Mouse (Mus musculus) lung, postnatal 0 days (tissue): Measurements from ENCODE around the gene Kdelr1.

Experiments used
- CTCF ChIP-seq: IDR thresholded peaks from 2 replicates; pipeline ENCODE4 v1.5.1; 2016; ENCODE audit warnings: antibody characterized with exemption, mild to moderate bottlenecking
- EP300 ChIP-seq: IDR thresholded peaks from 2 replicates; pipeline ENCODE4 v1.6.1; 2016; ENCODE audit warnings: antibody characterized with exemption, mild to moderate bottlenecking, control low read depth

DNA sequence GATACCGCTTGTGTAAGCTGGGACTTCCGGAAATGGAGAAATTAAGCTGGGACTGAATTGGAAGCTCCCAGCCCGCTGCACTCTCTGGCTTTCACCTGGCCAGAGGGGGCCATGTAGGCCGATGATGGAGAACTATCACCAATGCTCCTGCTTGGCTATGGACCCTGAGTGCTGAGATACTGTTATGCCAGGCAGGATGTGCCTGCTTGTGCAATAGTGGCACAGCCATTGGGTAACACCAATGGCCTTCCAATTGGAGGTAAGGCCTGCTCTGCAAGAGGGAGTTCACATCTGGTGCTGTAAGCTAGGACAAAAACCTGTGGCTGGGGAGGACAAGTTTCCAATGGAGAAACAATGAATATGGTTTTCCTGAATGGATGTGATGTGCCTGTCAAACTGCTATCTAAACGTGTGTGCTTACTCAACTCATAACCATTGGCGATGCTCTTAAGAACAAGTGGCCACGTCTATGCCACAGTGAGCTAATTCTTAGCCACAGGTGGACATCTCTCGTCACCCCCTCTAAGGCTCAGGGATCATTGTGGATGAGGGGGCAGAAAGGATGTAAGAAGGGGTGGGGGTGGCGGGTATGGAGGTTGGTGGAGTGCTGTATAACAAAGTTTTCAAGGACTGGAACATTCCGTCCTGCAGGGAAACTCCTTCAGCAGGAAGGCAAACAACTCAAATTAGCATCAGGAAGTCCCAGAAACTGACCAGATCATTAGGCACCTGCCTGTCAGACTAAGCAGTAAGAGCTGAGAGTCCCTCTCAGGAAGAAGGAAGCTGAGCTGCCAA lies 29.4 kb upstream of the Kdelr1 start:
- no peak for TF ChIP-seq CTCF
- TF ChIP-seq EP300, result peak; percentile 74
